Mouse (Mus musculus) CH12.LX (cell line): Measurements from ENCODE around the gene Gm49403.

Experiments
- CTCF ChIP-seq, 2 experiments: IDR thresholded peaks in 1 of 2; conservative IDR thresholded peaks in 1 of 2; 2 replicates each; pipeline ENCODE4 v1.5.1; 2011 to 2012; ENCODE audit warnings: low read depth in 2 of 2, low read length in 2 of 2, improper control_type of control experiment in 1 of 2, inconsistent platforms in 1 of 2, mild to moderate bottlenecking in 1 of 2, moderate library complexity in 1 of 2
- MAZ ChIP-seq: IDR thresholded peaks from 2 replicates; pipeline ENCODE4 v1.6.1; 2012; ENCODE audit warnings: low read depth, mild to moderate bottlenecking, inconsistent platforms, low read length, improper control_type of control experiment, moderate library complexity
- MYC ChIP-seq: IDR thresholded peaks from 2 replicates; pipeline ENCODE4 v1.6.1; 2011; ENCODE audit warnings: low read depth, mild to moderate bottlenecking, improper control_type of control experiment, low read length
- PAX5 ChIP-seq: IDR thresholded peaks from 2 replicates; pipeline ENCODE4 v1.6.1; 2012; ENCODE audit warnings: low read length, inconsistent platforms, mixed read lengths
- POLR2A ChIP-seq: IDR thresholded peaks from 2 replicates; pipeline ENCODE4 v1.6.1; 2011; ENCODE audit warnings: low read depth, mild to moderate bottlenecking, improper control_type of control experiment, low read length
- TCF12 ChIP-seq: IDR thresholded peaks from 2 replicates; pipeline ENCODE4 v1.6.1; 2014; ENCODE audit warnings: low read depth, mild to moderate bottlenecking, inconsistent platforms, low read length, improper control_type of control experiment
- UBTF ChIP-seq: IDR thresholded peaks from 2 replicates; pipeline ENCODE4 v1.6.1; 2012; ENCODE audit warnings: low read depth, mild to moderate bottlenecking, inconsistent platforms, low read length, improper control_type of control experiment, moderate library complexity
- ZNF384 ChIP-seq: IDR thresholded peaks from 2 replicates; pipeline ENCODE4 v1.6.1; 2012; ENCODE audit warnings: low read depth, low read length, improper control_type of control experiment, inconsistent platforms

GRCm38 (mm10) chr19:8875031-8875430, 8.7 kb upstream of the Gm49403 start:
- TF ChIP-seq UBTF = no peak
- TF ChIP-seq POLR2A = no peak
- no peak for TF ChIP-seq PAX5
- no peak for TF ChIP-seq CTCF (conservative IDR thresholded peaks at IDR 0.05 in 1 of 2, IDR thresholded peaks at IDR 0.05 in 1 of 2; ENCODE audit: low read depth in 2 of 2, low read length in 2 of 2)
- no peak for TF ChIP-seq TCF12
- no peak for TF ChIP-seq MAZ
- no peak for TF ChIP-seq MYC
- TF ChIP-seq ZNF384 = no peak
